Mouse (Mus musculus): ENCODE measurements around the gene Espnl. TPM values are rescaled to one million over a fixed set of nuclear protein-coding genes. Genes with fewer than 3 reads are reported as not detected.

Espnl gene
- not detected for polyA plus RNA-seq (2014; fragmentation: Illumina TruSeq; extraction: RNeasy Lipid Tissue Mini Kit (QIAGEN cat#74804); ENCODE audit: low read depth, low replicate concordance)

GRCm38 (mm10) chr1:91321760-91322438, at the start of gene Espnl:
Espnl (plus strand) TSS chr1:91322075.

GRCm38 (mm10) chr1:91297799-91298744, 23.8 kb upstream of the Espnl start, which contains the start of gene Scly:
Scly (plus strand) TSS chr1:91298338.

GRCm38 (mm10) chr1:91350841-91351240, 29.0 kb downstream of the Espnl start, which contains the start of gene Klhl30:
Klhl30 (plus strand) TSS chr1:91351016.

GRCm38 (mm10) chr1:91366215-91367108, 44.6 kb downstream of the Espnl start, which contains the start of gene Erfe:
Erfe (plus strand) TSS chr1:91366430.

Other genes with a start within 250 kb of the Espnl start
- gene Rbm44, start 177.0 kb upstream of the Espnl start, polyA plus RNA-seq (2014; fragmentation: Illumina TruSeq; extraction: RNeasy Lipid Tissue Mini Kit (QIAGEN cat#74804); ENCODE audit: low read depth, low replicate concordance), result 0.88 TPM
- gene Ramp1, start 142.3 kb upstream of the Espnl start, polyA plus RNA-seq (2014; fragmentation: Illumina TruSeq; extraction: RNeasy Lipid Tissue Mini Kit (QIAGEN cat#74804); ENCODE audit: low read depth, low replicate concordance), result 8.0 TPM
- gene Ube2f, start 71.8 kb upstream of the Espnl start, polyA plus RNA-seq (2014; fragmentation: Illumina TruSeq; extraction: RNeasy Lipid Tissue Mini Kit (QIAGEN cat#74804); ENCODE audit: low read depth, low replicate concordance), result 97.8 TPM
- gene Scly, start 23.7 kb upstream of the Espnl start, polyA plus RNA-seq (2014; fragmentation: Illumina TruSeq; extraction: RNeasy Lipid Tissue Mini Kit (QIAGEN cat#74804); ENCODE audit: low read depth, low replicate concordance), result 3.8 TPM
- gene Klhl30, start 28.9 kb downstream of the Espnl start, polyA plus RNA-seq (2014; fragmentation: Illumina TruSeq; extraction: RNeasy Lipid Tissue Mini Kit (QIAGEN cat#74804); ENCODE audit: low read depth, low replicate concordance), result 0.35 TPM
- 10.8 TPM for gene Erfe, start 44.4 kb downstream of the Espnl start, polyA plus RNA-seq (2014; fragmentation: Illumina TruSeq; extraction: RNeasy Lipid Tissue Mini Kit (QIAGEN cat#74804); ENCODE audit: low read depth, low replicate concordance)
- gene Ilkap, start 76.7 kb downstream of the Espnl start, polyA plus RNA-seq (2014; fragmentation: Illumina TruSeq; extraction: RNeasy Lipid Tissue Mini Kit (QIAGEN cat#74804); ENCODE audit: low read depth, low replicate concordance), result 60.5 TPM
- 0.88 TPM for gene Hes6, start 92.0 kb downstream of the Espnl start, polyA plus RNA-seq (2014; fragmentation: Illumina TruSeq; extraction: RNeasy Lipid Tissue Mini Kit (QIAGEN cat#74804); ENCODE audit: low read depth, low replicate concordance)
- gene Per2, start 137.2 kb downstream of the Espnl start, polyA plus RNA-seq (2014; fragmentation: Illumina TruSeq; extraction: RNeasy Lipid Tissue Mini Kit (QIAGEN cat#74804); ENCODE audit: low read depth, low replicate concordance), result 7.3 TPM
- 4.4 TPM for gene Traf3ip1, start 172.6 kb downstream of the Espnl start, polyA plus RNA-seq (2014; fragmentation: Illumina TruSeq; extraction: RNeasy Lipid Tissue Mini Kit (QIAGEN cat#74804); ENCODE audit: low read depth, low replicate concordance)
- 2.9 TPM for gene Asb1, start 218.5 kb downstream of the Espnl start, polyA plus RNA-seq (2014; fragmentation: Illumina TruSeq; extraction: RNeasy Lipid Tissue Mini Kit (QIAGEN cat#74804); ENCODE audit: low read depth, low replicate concordance)